Mouse (Mus musculus) testis, adult 2 months (tissue): Measurements from ENCODE around the gene Fosl1. TPM values are rescaled to one million over a fixed set of nuclear protein-coding genes. Genes with fewer than 3 reads are reported as not detected.

ENCODE experiments used
- H3K27ac ChIP-seq: fragments of 200-500 bp; 2 replicates; pipeline ENCODE4 v1.5.1; 2012; ENCODE audit warnings: low read depth, low read length; ENCODE audit not compliant: control insufficient read depth, insufficient read depth
- H3K27me3 ChIP-seq: fragments of 200-500 bp; 2 replicates; pipeline ENCODE4 v1.6.1; 2012; ENCODE audit warnings: mild to moderate bottlenecking, low read length, moderate library complexity; ENCODE audit not compliant: control insufficient read depth, insufficient read depth
- H3K36me3 ChIP-seq: fragments of 200-500 bp; 2 replicates; pipeline ENCODE4 v1.6.1; 2012; ENCODE audit warnings: mild to moderate bottlenecking, low read length; ENCODE audit not compliant: control insufficient read depth, insufficient read depth
- H3K4me1 ChIP-seq: fragments of 200-500 bp; 2 replicates; pipeline ENCODE4 v1.6.1; 2012; ENCODE audit warnings: low read length; ENCODE audit not compliant: control insufficient read depth, insufficient read depth
- H3K4me3 ChIP-seq: fragments of 200-500 bp; 2 replicates; pipeline ENCODE4 v1.5.1; 2012; ENCODE audit warnings: low read depth, mild to moderate bottlenecking, low read length, moderate library complexity, mixed read lengths; ENCODE audit not compliant: control insufficient read depth
- CTCF ChIP-seq: fragments of 200-500 bp; IDR thresholded peaks from 2 replicates; pipeline ENCODE4 v1.5.1; 2012; ENCODE audit warnings: low read depth, mild to moderate bottlenecking, inconsistent platforms, low read length, moderate library complexity; ENCODE audit not compliant: control insufficient read depth, insufficient read depth, insufficient replicate concordance
- POLR2A ChIP-seq: fragments of 200-500 bp; IDR thresholded peaks from 2 replicates; pipeline ENCODE4 v1.6.1; 2012; ENCODE audit warnings: low read depth, mild to moderate bottlenecking, inconsistent platforms, low read length, moderate library complexity; ENCODE audit not compliant: control insufficient read depth
- polyA plus RNA-seq: library from polyadenylated mRNA; depleted of rRNA; stranded (reverse); fragments of >200 nt; gene quantifications from 2 replicates; pipeline ENCODE4 v1.2.3, GENCODE M21; 2012

Gene Fosl1
- polyA plus RNA-seq, 1 experiment, result 3.2 TPM

GRCm38 (mm10) chr19:5420579-5420978 lies 26.8 kb upstream of the Fosl1 start:
- Histone ChIP-seq H3K4me1 (peaks cover 15% of the 10 kb centered on the region), H3K4me3 (no peak overlapping the region), H3K36me3 (peaks cover 2% of the 10 kb centered on the region), H3K27me3 (no peaks in the 10 kb centered on the region), H3K27ac (no peak overlapping the region)
- TF ChIP-seq CTCF (no peak), POLR2A (no peak)

GRCm38 (mm10) chr19:5421784-5422183 lies 25.6 kb upstream of the Fosl1 start:
- TF ChIP-seq CTCF, result no peak
- Histone ChIP-seq H3K4me3 (no peak overlapping the region), H3K27ac (peak overlapping the region; percentile 21), H3K36me3 (peaks cover 2% of the 10 kb centered on the region), H3K27me3 (no peaks in the 10 kb centered on the region), H3K4me1 (peaks cover 24% of the 10 kb centered on the region)

GRCm38 (mm10) chr19:5422267-5422666 lies 25.1 kb upstream of the Fosl1 start:
- no peaks in the 10 kb centered on the region for H3K27me3 ChIP-seq
- H3K27ac ChIP-seq, result peak overlapping the region; percentile 21
- H3K4me3 ChIP-seq, result no peak overlapping the region
- TF ChIP-seq POLR2A (no peak), CTCF (no peak)
- H3K4me1 ChIP-seq, result peaks cover 24% of the 10 kb centered on the region
- peaks cover 2% of the 10 kb centered on the region for H3K36me3 ChIP-seq

GRCm38 (mm10) chr19:5422895-5423443 lies 24.4 kb upstream of the Fosl1 start:
- peaks cover 2% of the 10 kb centered on the region for H3K36me3 ChIP-seq
- H3K4me3 ChIP-seq, result peak overlapping the region; percentile 95
- H3K27me3 ChIP-seq, result no peaks in the 10 kb centered on the region
- TF ChIP-seq POLR2A (no peak), CTCF (no peak)
- peaks cover 24% of the 10 kb centered on the region for H3K4me1 ChIP-seq
- no peak overlapping the region for H3K27ac ChIP-seq

- H3K36me3 ChIP-seq, result peaks cover 2% of the 10 kb centered on the region
- TF ChIP-seq CTCF (no peak), POLR2A (no peak)
- H3K27ac ChIP-seq, result peak overlapping the region; percentile 55; the same call in 1 of the 2 replicates
- no peaks in the 10 kb centered on the region for H3K27me3 ChIP-seq
- H3K4me3 ChIP-seq, result peak overlapping the region; percentile 95
- peaks cover 24% of the 10 kb centered on the region for H3K4me1 ChIP-seq
Observed at GRCm38 (mm10) chr19:5423561-5423960, 23.8 kb upstream of the Fosl1 start.

GRCm38 (mm10) chr19:5424092-5424781 lies 23.1 kb upstream of the Fosl1 start:
- peak overlapping the region; percentile 55 for H3K27ac ChIP-seq
- no peaks in the 10 kb centered on the region for H3K27me3 ChIP-seq
- H3K4me3 ChIP-seq, result peak overlapping the region; percentile 95
- H3K36me3 ChIP-seq, result peaks cover 2% of the 10 kb centered on the region
- peaks cover 24% of the 10 kb centered on the region for H3K4me1 ChIP-seq
- TF ChIP-seq POLR2A (no peak; the same call in 1 of the 2 replicates), CTCF (no peak)

- Histone ChIP-seq H3K4me3 (peak within 1 kb of the TSS; percentile 99), H3K36me3 (peaks cover 2% of the 10 kb centered on the region), H3K27me3 (no peaks in the 10 kb centered on the region), H3K4me1 (peaks cover 24% of the 10 kb centered on the region), H3K27ac (peak within 1 kb of the TSS; percentile 88)
- TF ChIP-seq POLR2A, result peak; percentile 60
- TF ChIP-seq CTCF, result no peak
Observed at GRCm38 (mm10) chr19:5424782-5425741, 22.3 kb upstream of the Fosl1 start, which contains the start of the genes Drap1 and AI837181. Gene Drap1, minus strand, starts transcription at chr19:5424979. Gene AI837181, plus strand, starts transcription at chr19:5425144.
